Mouse (Mus musculus) forebrain, embryonic 10.5 days (tissue): ENCODE measurements around the gene Luc7l3. TPM values are rescaled to one million over a fixed set of nuclear protein-coding genes. Genes with fewer than 3 reads are reported as not detected.
A peak's percentile ranks its signal among the peaks of the same experiment; 100 is the strongest.

Experiments
- DNase-seq: peaks from one replicate; pipeline ENCODE4 v3.0.0-alpha.2; 2017; ENCODE audit warnings: low spot score; ENCODE audit errors: extremely low spot score
- H3K27ac ChIP-seq: fragments of 300-500 bp; sonication (generic); 2 replicates; pipeline ENCODE4 v1.5.1; 2016; ENCODE audit warnings: mild to moderate bottlenecking
- H3K27me3 ChIP-seq: fragments of 300-500 bp; sonication (generic); 2 replicates; pipeline ENCODE4 v1.6.1; 2016; ENCODE audit warnings: mild to moderate bottlenecking; ENCODE audit not compliant: poor library complexity, severe bottlenecking
- H3K36me3 ChIP-seq: fragments of 300-500 bp; sonication (generic); replicated peaks from 2 replicates; pipeline ENCODE4 v1.6.1; 2016; ENCODE audit warnings: mild to moderate bottlenecking, moderate library complexity
- H3K4me1 ChIP-seq: fragments of 300-500 bp; sonication (generic); 2 replicates; pipeline ENCODE4 v1.6.1; 2016
- H3K4me3 ChIP-seq: fragments of 300-500 bp; sonication (generic); 2 replicates; pipeline ENCODE4 v1.5.1; 2016; ENCODE audit warnings: mild to moderate bottlenecking, moderate library complexity
- H3K9me3 ChIP-seq: fragments of 300-500 bp; sonication (generic); 2 replicates; pipeline ENCODE4 v1.6.1; 2016; ENCODE audit warnings: mild to moderate bottlenecking, moderate library complexity
- WGBS: fragments of 180-500 bp; shearing (Covaris S2); methylation state at CpG from one replicate; pipeline ENCODE4 v1.1.7; 2016; 5-methylcytosine and 5-hydroxymethylcytosine counted together
- polyA plus RNA-seq: library from polyadenylated mRNA; unstranded; fragments of >200 nt; fragmentation: Nextera tagmentation; extraction: Ambion mirVana; gene quantifications from 2 replicates; pipeline ENCODE4 v1.2.1, GENCODE M21; 2016

Gene Luc7l3
- polyA plus RNA-seq, 1 experiment from 2014 or later: 113 TPM

DNA sequence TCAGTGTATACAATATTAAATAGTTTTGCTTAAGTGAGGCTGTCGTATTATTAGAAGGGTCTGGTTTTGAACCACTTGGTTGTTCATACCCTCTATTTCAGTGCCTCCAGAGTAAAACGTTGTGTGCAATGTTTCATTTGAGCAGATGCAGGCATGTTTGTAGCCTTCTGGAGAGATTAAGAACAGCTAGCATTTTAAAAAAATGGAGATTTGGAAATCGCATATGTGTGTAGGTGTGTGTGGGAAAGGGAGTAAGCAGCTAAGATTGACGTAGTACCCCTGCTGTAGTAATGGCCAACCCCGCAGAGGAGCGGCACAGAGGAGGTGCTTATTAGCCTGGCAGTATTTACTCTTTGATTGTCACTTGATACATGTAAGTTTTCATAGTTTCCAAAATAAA is 10.9 kb upstream of the Luc7l3 start:
- Histone ChIP-seq H3K9me3 (no peaks in the 10 kb centered on the region), H3K4me1 (peaks cover 30% of the 10 kb centered on the region), H3K27ac (no peak overlapping the region), H3K4me3 (no peak overlapping the region), H3K27me3 (no peaks in the 10 kb centered on the region), H3K36me3 (peaks cover 33% of the 10 kb centered on the region)
- no peak for DNase-seq
- 93% methylated on average over 6 of the region's 6 CpGs for WGBS

- peaks cover 11% of the 10 kb centered on the region for H3K36me3 ChIP-seq
- no peak for DNase-seq
- no peaks in the 10 kb centered on the region for H3K9me3 ChIP-seq
- H3K27ac ChIP-seq: no peak overlapping the region
- 95% methylated on average over 3 of the region's 3 CpGs for WGBS
- no peak overlapping the region for H3K4me3 ChIP-seq
- H3K4me1 ChIP-seq: peaks cover 43% of the 10 kb centered on the region
- no peaks in the 10 kb centered on the region for H3K27me3 ChIP-seq
Measured at GRCm38 (mm10) chr11:94330211-94330610, 8.4 kb upstream of the Luc7l3 start.

- Histone ChIP-seq H3K4me1 (peaks cover 43% of the 10 kb centered on the region), H3K27ac (peak overlapping the region; percentile 22; the same call in 1 of the 2 replicates), H3K9me3 (no peaks in the 10 kb centered on the region), H3K36me3 (peaks cover 2% of the 10 kb centered on the region), H3K4me3 (peak overlapping the region; percentile 72; the same call in 1 of the 2 replicates), H3K27me3 (no peaks in the 10 kb centered on the region)
- no peak for DNase-seq
- 58% methylated on average over 4 of the region's 4 CpGs for WGBS
Measured at GRCm38 (mm10) chr11:94329270-94329891, 7.6 kb upstream of the Luc7l3 start.

DNA sequence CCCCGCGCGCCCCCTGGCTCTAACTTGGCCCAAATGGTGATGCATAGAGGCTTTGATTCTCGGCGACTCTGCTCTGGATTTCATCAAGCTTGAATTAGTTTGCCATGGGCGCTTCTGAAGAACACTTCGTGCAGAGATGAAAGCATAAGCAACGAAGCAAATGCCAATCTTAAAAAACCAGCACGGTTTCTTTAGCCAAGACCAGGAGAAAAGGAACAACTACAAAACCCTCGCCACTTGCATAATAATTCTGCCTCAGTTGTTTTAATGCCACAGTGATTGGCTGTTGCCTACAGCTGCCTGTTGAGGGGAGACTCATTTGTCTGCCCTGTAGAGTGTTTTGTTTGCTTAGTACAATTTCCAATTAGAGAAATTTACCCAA is 6.8 kb upstream of the Luc7l3 start:
- no peak for DNase-seq
- H3K4me1 ChIP-seq: peaks cover 47% of the 10 kb centered on the region
- H3K4me3 ChIP-seq: peak overlapping the region; percentile 72
- peak overlapping the region; percentile 97 for H3K27ac ChIP-seq
- no peaks in the 10 kb centered on the region for H3K27me3 ChIP-seq
- H3K36me3 ChIP-seq: no peaks in the 10 kb centered on the region; the same call in 1 of the 2 replicates
- no peaks in the 10 kb centered on the region for H3K9me3 ChIP-seq
- 3% methylated on average over 10 of the region's 10 CpGs for WGBS

DNA sequence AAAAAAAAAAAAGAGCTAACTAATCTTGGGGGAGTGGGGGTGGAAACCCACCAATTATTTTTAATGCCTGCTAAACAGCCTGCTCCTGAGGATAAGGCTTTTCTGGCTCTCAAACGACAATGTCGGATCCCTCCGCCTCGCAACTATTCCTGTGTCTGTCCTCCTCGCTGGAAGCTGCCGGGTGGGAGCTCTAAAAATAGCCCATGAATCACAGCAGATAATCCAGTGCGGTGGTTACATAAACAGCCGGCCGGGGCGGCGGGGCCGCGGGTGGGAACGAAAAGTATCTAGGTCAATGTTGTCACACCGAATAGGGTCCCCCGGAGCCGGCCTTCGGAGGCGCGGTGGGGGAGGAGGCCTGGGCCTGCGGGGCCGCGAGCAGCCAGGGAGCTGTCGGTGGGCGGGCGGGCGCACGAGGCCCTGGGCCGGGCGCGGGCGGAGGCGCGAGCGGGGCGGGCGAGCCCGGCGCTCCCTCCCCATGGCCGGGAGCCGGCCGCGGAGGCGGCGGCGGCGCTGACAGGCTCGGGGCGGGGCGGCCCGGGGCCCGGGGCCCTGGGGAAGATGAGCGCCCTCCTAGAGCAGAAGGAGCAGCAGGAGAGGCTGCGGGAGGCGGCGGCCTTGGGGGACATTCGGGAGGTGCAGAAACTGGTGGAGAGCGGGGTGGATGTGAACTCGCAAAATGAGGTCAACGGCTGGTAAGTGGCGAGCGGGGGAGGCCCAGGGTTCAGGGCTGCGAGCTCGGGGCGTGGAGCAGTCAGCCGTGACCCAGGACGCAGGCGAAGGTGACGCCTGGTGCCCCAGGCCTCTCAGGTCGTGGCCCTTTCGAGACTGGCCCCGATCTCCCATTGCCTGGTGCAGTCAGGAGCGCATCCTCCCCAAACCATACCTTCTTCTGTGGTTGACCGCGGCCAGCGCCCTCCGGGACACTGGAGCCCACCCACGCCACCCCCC is 6.2 kb upstream of the Luc7l3 start, which contains the start of gene Ankrd40:
TSS of gene Ankrd40 (plus strand) at position 309 of the 951 bp plus-strand sequence.
- H3K27me3 ChIP-seq: no peaks in the 10 kb centered on the region
- H3K4me1 ChIP-seq: peaks cover 53% of the 10 kb centered on the region
- WGBS: under 1% methylated on average over 77 of the region's 78 CpGs
- no peaks in the 10 kb centered on the region for H3K9me3 ChIP-seq
- peak within 1 kb of the TSS; percentile 97 for H3K27ac ChIP-seq
- DNase-seq: peak; percentile 93
- no peaks in the 10 kb centered on the region for H3K36me3 ChIP-seq
- peak within 1 kb of the TSS; percentile 72 for H3K4me3 ChIP-seq

DNA sequence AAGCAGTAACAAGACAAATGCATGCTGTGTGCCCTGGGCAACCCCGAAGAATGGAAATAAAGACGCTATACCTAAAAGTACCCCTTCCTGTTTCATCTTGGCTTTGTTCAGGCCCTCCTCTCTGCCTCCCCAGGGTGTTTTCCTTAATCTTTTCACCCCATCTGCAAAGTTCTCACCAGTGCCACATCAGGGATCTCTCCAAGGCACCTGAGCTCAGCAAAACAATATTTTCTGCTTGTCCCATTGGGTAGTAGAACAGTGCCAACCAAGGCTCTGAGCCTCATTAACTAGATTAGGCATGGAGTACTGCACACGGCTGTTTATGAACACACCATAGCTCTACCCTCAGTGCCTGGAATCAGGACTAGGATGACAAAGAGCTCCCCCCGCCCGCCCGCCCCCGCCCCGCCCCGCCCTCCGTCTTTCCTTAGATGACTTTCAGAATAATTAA is 5.2 kb upstream of the Luc7l3 start:
- peak; percentile 50 for DNase-seq
- Histone ChIP-seq H3K27ac (peak overlapping the region; percentile 97), H3K27me3 (no peaks in the 10 kb centered on the region), H3K36me3 (no peaks in the 10 kb centered on the region), H3K9me3 (no peaks in the 10 kb centered on the region), H3K4me1 (peaks cover 63% of the 10 kb centered on the region), H3K4me3 (peak overlapping the region; percentile 72)
- 6% methylated on average over 10 of the region's 10 CpGs for WGBS

- H3K27me3 ChIP-seq: no peaks in the 10 kb centered on the region
- H3K36me3 ChIP-seq: peaks cover 5% of the 10 kb centered on the region
- peaks cover 57% of the 10 kb centered on the region for H3K4me1 ChIP-seq
- H3K27ac ChIP-seq: no peak overlapping the region
- DNase-seq: no peak
- WGBS: 89% methylated on average over 5 of the region's 5 CpGs
- no peak overlapping the region for H3K4me3 ChIP-seq
- H3K9me3 ChIP-seq: no peaks in the 10 kb centered on the region
Measured at GRCm38 (mm10) chr11:94324618-94325017, 2.8 kb upstream of the Luc7l3 start.

DNA sequence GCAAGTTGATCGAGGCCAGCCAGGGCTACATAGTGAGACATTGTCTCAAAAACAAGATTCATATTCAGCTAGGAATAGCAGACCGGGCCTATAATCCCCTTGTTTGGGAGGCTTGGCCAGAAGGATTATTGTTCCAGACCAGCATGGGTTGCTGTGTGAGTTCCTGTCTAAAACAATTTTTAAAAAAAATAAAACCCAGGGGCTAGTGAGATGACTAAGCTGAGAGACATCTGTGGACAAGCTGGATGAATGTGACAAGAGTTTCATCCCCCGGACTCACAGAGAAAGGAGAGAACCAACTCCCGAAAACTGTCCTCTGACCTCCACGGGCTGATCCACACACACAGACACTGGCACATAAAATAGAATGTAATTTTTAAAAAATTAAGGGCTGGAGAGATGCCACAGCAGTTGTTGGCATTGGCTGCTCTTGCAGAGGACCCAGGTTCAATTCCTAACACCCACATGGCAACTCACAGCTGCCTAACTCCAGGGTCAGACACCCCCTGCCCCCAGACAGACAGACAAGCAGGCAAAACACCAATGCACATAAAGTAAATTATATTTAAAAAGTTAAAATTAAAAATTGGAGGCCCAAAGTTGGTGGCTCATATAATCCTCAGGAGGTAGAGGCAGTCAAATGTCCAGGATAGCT is 1.6 kb upstream of the Luc7l3 start:
- Histone ChIP-seq H3K36me3 (peaks cover 18% of the 10 kb centered on the region), H3K9me3 (no peaks in the 10 kb centered on the region), H3K27me3 (no peaks in the 10 kb centered on the region), H3K27ac (peak overlapping the region; percentile 99), H3K4me1 (peaks cover 49% of the 10 kb centered on the region), H3K4me3 (no peak overlapping the region; the same call in 1 of the 2 replicates)
- 56% methylated on average over 5 of the region's 5 CpGs for WGBS
- DNase-seq: no peak

DNA sequence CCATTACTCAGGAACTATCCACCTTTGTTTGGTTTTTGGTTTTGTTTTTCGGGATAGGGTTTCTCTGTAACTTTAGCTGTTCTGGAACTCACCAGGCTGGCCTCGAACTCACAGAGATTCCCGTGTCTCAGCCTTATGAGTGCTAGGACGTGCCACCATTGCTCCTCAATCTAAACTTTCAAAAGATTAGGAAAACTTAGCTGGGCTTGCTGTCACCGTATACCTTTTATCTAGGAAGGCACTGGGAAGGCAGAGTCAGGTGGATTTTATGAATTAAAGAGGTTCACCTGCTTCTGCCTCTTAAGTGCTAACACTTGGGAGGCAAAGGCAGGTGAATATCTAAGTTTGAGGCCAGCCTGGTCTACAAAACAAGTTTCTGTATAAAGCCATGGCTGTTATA is 848 bp upstream of the Luc7l3 start:
- DNase-seq: no peak

DNA sequence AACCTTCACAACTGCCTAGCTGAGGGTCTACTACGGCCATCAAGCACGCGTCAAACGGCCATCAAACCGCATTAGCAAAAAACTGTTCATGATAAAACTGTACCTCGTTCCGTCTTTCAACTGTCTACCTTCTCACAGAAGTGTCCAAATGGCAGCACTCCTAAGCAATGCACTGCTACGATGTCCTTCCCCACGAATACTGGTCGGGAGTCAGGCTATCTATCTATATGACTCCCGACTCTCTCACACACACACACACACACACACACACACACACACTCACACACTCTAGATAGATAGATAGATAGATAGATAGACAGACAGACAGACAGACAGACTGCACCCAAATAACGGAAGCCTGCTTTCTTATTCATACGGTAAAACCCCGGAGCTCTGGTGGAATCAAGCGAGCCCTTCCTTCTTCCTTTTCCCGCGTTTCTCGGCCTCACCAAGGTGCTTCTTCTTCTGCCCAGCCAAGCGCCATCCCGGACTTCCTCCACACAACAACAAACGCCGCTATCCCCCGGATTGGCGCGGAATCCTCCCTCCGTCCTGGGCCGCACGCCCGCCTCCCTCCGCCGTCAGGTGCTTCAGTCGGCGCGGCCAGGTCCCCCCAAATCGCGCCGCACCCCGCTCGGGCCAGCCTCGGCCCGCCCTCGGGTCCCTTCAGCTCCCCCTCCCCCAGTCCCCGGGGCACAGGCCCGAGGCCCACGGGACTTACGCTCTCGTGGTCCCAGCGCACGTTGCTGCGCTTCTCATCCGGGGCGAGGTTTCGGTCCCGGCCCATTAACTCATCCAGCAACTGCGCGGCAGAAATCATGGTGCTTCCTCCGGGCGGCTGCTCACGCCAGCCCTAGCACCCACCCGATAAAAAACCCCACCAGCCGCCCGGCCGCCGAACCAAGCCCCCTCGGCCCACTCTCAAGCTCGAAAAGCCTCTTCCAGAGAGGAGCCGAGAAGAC is 538 bp downstream of the Luc7l3 start:
- H3K27me3 ChIP-seq: no peaks in the 10 kb centered on the region
- peak; percentile 55 for DNase-seq
- under 1% methylated on average over 67 of the region's 67 CpGs for WGBS
- H3K27ac ChIP-seq: peak overlapping the region; percentile 99
- peaks cover 59% of the 10 kb centered on the region for H3K4me1 ChIP-seq
- peak overlapping the region; percentile 98 for H3K4me3 ChIP-seq
- no peaks in the 10 kb centered on the region for H3K9me3 ChIP-seq
- peaks cover 37% of the 10 kb centered on the region for H3K36me3 ChIP-seq

More for the DNA sequence above, 848 bp upstream of the Luc7l3 start:
- Histone ChIP-seq H3K27me3 (no peaks in the 10 kb centered on the region), H3K36me3 (peaks cover 25% of the 10 kb centered on the region), H3K27ac (peak overlapping the region; percentile 99), H3K9me3 (no peaks in the 10 kb centered on the region), H3K4me3 (peak overlapping the region; percentile 98), H3K4me1 (peaks cover 55% of the 10 kb centered on the region)
- WGBS: 39% methylated on average over 5 of the region's 5 CpGs

- WGBS: 95% methylated on average over 5 of the region's 5 CpGs
- H3K4me1 ChIP-seq: peaks cover 66% of the 10 kb centered on the region
Measured at GRCm38 (mm10) chr11:94318056-94318455, 3.7 kb downstream of the Luc7l3 start.

More at GRCm38 (mm10) chr11:94318056-94318455, 3.7 kb downstream of the Luc7l3 start:
- Histone ChIP-seq H3K9me3 (no peaks in the 10 kb centered on the region), H3K27ac (no peak overlapping the region), H3K4me3 (no peak overlapping the region), H3K36me3 (peaks cover 46% of the 10 kb centered on the region), H3K27me3 (no peaks in the 10 kb centered on the region)
- no peak for DNase-seq
